Mouse (Mus musculus) MEL (cell line): Measurements from ENCODE around the gene Sppl3. TPM values are rescaled to one million over a fixed set of nuclear protein-coding genes. Genes with fewer than 3 reads are reported as not detected.

Experiments used
- DNase-seq: peaks from one replicate; pipeline ENCODE4 v3.0.0; 2011; ENCODE audit warnings: low read depth, low spot score
- H3K27ac ChIP-seq: 2 replicates; pipeline ENCODE4 v1.5.1; 2012; ENCODE audit warnings: low read depth, mild to moderate bottlenecking, control low read depth, low read length, moderate library complexity; ENCODE audit not compliant: control insufficient read depth
- H3K27me3 ChIP-seq, 2 experiments: fragments of 150-350 bp in 1 of 2; sonication (generic) in 1 of 2; 2 replicates each; pipeline ENCODE4 v1.6.1; 2012; ENCODE audit warnings: low read length in 2 of 2, mild to moderate bottlenecking in 2 of 2, improper control_type of control experiment in 1 of 2, moderate library complexity in 1 of 2; ENCODE audit not compliant: insufficient read depth in 2 of 2, control insufficient read depth in 1 of 2
- H3K36me3 ChIP-seq, 2 experiments: 2 replicates each; pipeline ENCODE4 v1.6.1; 2012 to 2014; ENCODE audit warnings: low read length in 2 of 2, improper control_type of control experiment in 1 of 2, inconsistent platforms in 1 of 2, mild to moderate bottlenecking in 1 of 2; ENCODE audit not compliant: insufficient read depth in 2 of 2, control insufficient read depth in 1 of 2
- H3K4me1 ChIP-seq, 2 experiments: fragments of 150-350 bp in 1 of 2; sonication (generic) in 1 of 2; 2 replicates each; pipeline ENCODE4 v1.6.1; 2012; ENCODE audit warnings: low read length in 2 of 2, improper control_type of control experiment in 1 of 2, mild to moderate bottlenecking in 1 of 2; ENCODE audit not compliant: insufficient read depth in 2 of 2, control insufficient read depth in 1 of 2
- H3K4me3 ChIP-seq, 2 experiments: fragments of 150-350 bp in 1 of 2; sonication (generic) in 1 of 2; 2 replicates each; pipeline ENCODE4 v1.5.1; 2012; ENCODE audit warnings: low read depth in 2 of 2, low read length in 2 of 2, mild to moderate bottlenecking in 2 of 2, moderate library complexity in 2 of 2, control low read depth in 1 of 2, improper control_type of control experiment in 1 of 2; ENCODE audit not compliant: control insufficient read depth in 1 of 2, insufficient read depth in 1 of 2
- H3K79me2 ChIP-seq: 2 replicates; pipeline ENCODE4 v1.6.1; 2012; ENCODE audit warnings: mild to moderate bottlenecking, low read length, moderate library complexity; ENCODE audit not compliant: control insufficient read depth, poor library complexity, insufficient read depth
- H3K9ac ChIP-seq: 2 replicates; pipeline ENCODE4 v1.6.1; 2012; ENCODE audit warnings: low read depth, mild to moderate bottlenecking, control low read depth, low read length, moderate library complexity; ENCODE audit not compliant: control insufficient read depth, poor library complexity, severe bottlenecking
- H3K9me3 ChIP-seq: fragments of 150-350 bp; sonication (generic); replicated peaks from 2 replicates; pipeline ENCODE4 v1.6.1; 2012; ENCODE audit warnings: mild to moderate bottlenecking, low read length, improper control_type of control experiment, moderate library complexity; ENCODE audit not compliant: insufficient read depth
- CHD1 ChIP-seq: IDR thresholded peaks from 2 replicates; pipeline ENCODE4 v1.6.1; 2012; ENCODE audit warnings: low read depth, mild to moderate bottlenecking, inconsistent platforms, low read length, improper control_type of control experiment
- CTCF ChIP-seq, 3 experiments: IDR thresholded peaks in 2 of 3; conservative IDR thresholded peaks in 1 of 3; 2 replicates each; pipeline ENCODE4 v1.5.1; 2011 to 2012; ENCODE audit warnings: low read length in 3 of 3, low read depth in 2 of 3, mild to moderate bottlenecking in 2 of 3, improper control_type of control experiment in 1 of 3, inconsistent platforms in 1 of 3, mixed read lengths in 1 of 3, moderate library complexity in 1 of 3; ENCODE audit not compliant: control insufficient read depth in 1 of 3, insufficient read depth in 1 of 3, poor library complexity in 1 of 3, severe bottlenecking in 1 of 3
- EP300 ChIP-seq, 2 experiments: IDR thresholded peaks; 2 replicates each; pipeline ENCODE4 v1.6.1; 2011; ENCODE audit warnings: improper control_type of control experiment in 2 of 2, low read length in 2 of 2, low read depth in 1 of 2, mild to moderate bottlenecking in 1 of 2
- GATA1 ChIP-seq: IDR thresholded peaks from 2 replicates; pipeline ENCODE4 v1.6.1; 2011; ENCODE audit warnings: low read depth, low read length, improper control_type of control experiment
- HCFC1 ChIP-seq: IDR thresholded peaks from 2 replicates; pipeline ENCODE4 v1.6.1; 2012; ENCODE audit warnings: low read depth, mild to moderate bottlenecking, inconsistent platforms, low read length, improper control_type of control experiment, moderate library complexity
- JUND ChIP-seq: IDR thresholded peaks from 2 replicates; pipeline ENCODE4 v1.6.1; 2011; ENCODE audit warnings: low read depth, mild to moderate bottlenecking, improper control_type of control experiment, low read length
- MEF2A ChIP-seq: IDR thresholded peaks from 2 replicates; pipeline ENCODE4 v1.6.1; 2014; ENCODE audit warnings: low read depth, mild to moderate bottlenecking, inconsistent platforms, low read length, improper control_type of control experiment; ENCODE audit not compliant: poor library complexity, insufficient replicate concordance, severe bottlenecking; ENCODE audit errors: extremely low read depth
- MXI1 ChIP-seq: IDR thresholded peaks from 2 replicates; pipeline ENCODE4 v1.6.1; 2011; ENCODE audit warnings: mild to moderate bottlenecking, low read depth, low read length, improper control_type of control experiment
- MYB ChIP-seq: IDR thresholded peaks from 2 replicates; pipeline ENCODE4 v1.6.1; 2011; ENCODE audit warnings: mild to moderate bottlenecking, low read depth, low read length, improper control_type of control experiment
- NRF1 ChIP-seq: IDR thresholded peaks from 2 replicates; pipeline ENCODE4 v1.6.1; 2014; ENCODE audit warnings: low read depth, mild to moderate bottlenecking, inconsistent platforms, low read length, improper control_type of control experiment, moderate library complexity; ENCODE audit not compliant: poor library complexity, insufficient read depth, severe bottlenecking
- POLR2A ChIP-seq, 2 experiments: IDR thresholded peaks; 2 replicates each; pipeline ENCODE4 v1.6.1; 2011 to 2012; ENCODE audit warnings: low read length in 2 of 2, mild to moderate bottlenecking in 2 of 2, control low read depth in 1 of 2, improper control_type of control experiment in 1 of 2, low read depth in 1 of 2, moderate library complexity in 1 of 2; ENCODE audit not compliant: control insufficient read depth in 1 of 2, insufficient read depth in 1 of 2, poor library complexity in 1 of 2
- POLR2AphosphoS2 ChIP-seq: IDR thresholded peaks from 2 replicates; pipeline ENCODE4 v1.6.1; 2011; ENCODE audit warnings: low read length, improper control_type of control experiment
- POLR2AphosphoS5 ChIP-seq: IDR thresholded peaks from 2 replicates; pipeline ENCODE4 v1.6.1; 2012; ENCODE audit warnings: low read depth, borderline replicate concordance, mild to moderate bottlenecking, inconsistent platforms, low read length, moderate library complexity, mixed read lengths
- RAD21 ChIP-seq: IDR thresholded peaks from 2 replicates; pipeline ENCODE4 v1.6.1; 2011; ENCODE audit warnings: mild to moderate bottlenecking, low read depth, low read length, improper control_type of control experiment
- SIN3A ChIP-seq: IDR thresholded peaks from 2 replicates; pipeline ENCODE4 v1.6.1; 2012; ENCODE audit warnings: low read length, improper control_type of control experiment, inconsistent platforms
- SMC3 ChIP-seq: IDR thresholded peaks from 2 replicates; pipeline ENCODE4 v1.6.1; 2011; ENCODE audit warnings: low read depth, low read length, improper control_type of control experiment
- TBP ChIP-seq: IDR thresholded peaks from 2 replicates; pipeline ENCODE4 v1.8.0; 2011; ENCODE audit warnings: low read depth, low read length, improper control_type of control experiment
- TCF12 ChIP-seq: IDR thresholded peaks from 2 replicates; pipeline ENCODE4 v1.6.1; 2014; ENCODE audit warnings: low read depth, mild to moderate bottlenecking, inconsistent platforms, low read length, improper control_type of control experiment, moderate library complexity
- UBTF ChIP-seq: IDR thresholded peaks from 2 replicates; pipeline ENCODE4 v1.6.1; 2012; ENCODE audit warnings: low read depth, mild to moderate bottlenecking, inconsistent platforms, low read length, improper control_type of control experiment, moderate library complexity, borderline replicate concordance; ENCODE audit not compliant: insufficient read depth
- USF2 ChIP-seq, 2 experiments: IDR thresholded peaks; 2 replicates each; pipeline ENCODE4 v1.6.1; 2011 to 2012; ENCODE audit warnings: improper control_type of control experiment in 2 of 2, low read length in 2 of 2, borderline replicate concordance in 1 of 2, inconsistent platforms in 1 of 2, low read depth in 1 of 2, mild to moderate bottlenecking in 1 of 2; ENCODE audit not compliant: insufficient read depth in 1 of 2
- ZNF384 ChIP-seq: IDR thresholded peaks from 2 replicates; pipeline ENCODE4 v1.6.1; 2012; ENCODE audit warnings: low read depth, mild to moderate bottlenecking, inconsistent platforms, low read length, improper control_type of control experiment
- polyA plus RNA-seq, 2 experiments: library from polyadenylated mRNA; stranded (reverse) in 1 of 2; unstranded in 1 of 2; fragments of >175 nt in 1 of 2; fragments of >200 nt in 1 of 2; gene quantifications; 2 replicates each; pipeline versions ENCODE4 v1.2.1 to v1.2.4; 2012; ENCODE audit warnings: low replicate concordance in 2 of 2, low read depth in 1 of 2; ENCODE audit not compliant: insufficient read length in 2 of 2, insufficient read depth in 1 of 2, missing spikeins in 1 of 2
- total RNA-seq: library from RNA; depleted of rRNA; stranded (reverse); fragments of 300-350 nt; gene quantifications from 2 replicates; pipeline ENCODE4 v1.2.3, GENCODE M21; 2012

Sppl3 gene
- total and polyA plus RNA-seq, 3 experiments = 25.8 to 50.9 TPM; not detected in 1

DNA sequence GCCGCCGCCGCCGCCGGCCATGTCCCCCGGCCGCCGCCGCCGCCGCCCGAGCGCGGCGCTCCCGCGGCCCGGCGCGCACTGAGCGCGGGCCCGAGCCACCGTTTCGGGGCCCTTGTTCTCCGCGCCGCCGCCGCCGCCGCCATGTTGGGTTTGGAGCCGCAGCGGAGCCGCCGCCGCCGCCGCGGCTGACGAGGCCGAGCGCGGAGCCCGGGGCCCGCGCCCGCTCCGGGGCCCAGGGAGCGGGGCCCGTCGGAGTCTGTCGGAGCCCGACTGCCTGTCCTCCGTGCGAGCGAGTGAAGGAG, 231 bp downstream of the Sppl3 start:
- Histone ChIP-seq H3K4me3 (peak overlapping the region; percentile 84 to 85), H3K4me1 (peaks cover 16 to 40% of the 10 kb centered on the region in 2 experiments), H3K79me2 (peaks cover 47% of the 10 kb centered on the region), H3K9me3 (no peaks in the 10 kb centered on the region), H3K9ac (peak overlapping the region; percentile 96), H3K27ac (peak overlapping the region; percentile 0; the same call in 1 of the 2 replicates), H3K27me3 (no peaks in the 10 kb centered on the region), H3K36me3 (peaks cover 0 to 43% of the 10 kb centered on the region in 2 experiments; a peak in 2 of 4 replicates)
- TF ChIP-seq POLR2AphosphoS2 (no peak), TBP (no peak), POLR2A (IDR thresholded peaks at IDR 0.05; ENCODE audit: control insufficient read depth in 1 of 2, insufficient read depth in 1 of 2, low read depth in 1 of 2, low read length in 2 of 2, poor library complexity in 1 of 2) (no peak)
- DNase-seq = no peak

DNA sequence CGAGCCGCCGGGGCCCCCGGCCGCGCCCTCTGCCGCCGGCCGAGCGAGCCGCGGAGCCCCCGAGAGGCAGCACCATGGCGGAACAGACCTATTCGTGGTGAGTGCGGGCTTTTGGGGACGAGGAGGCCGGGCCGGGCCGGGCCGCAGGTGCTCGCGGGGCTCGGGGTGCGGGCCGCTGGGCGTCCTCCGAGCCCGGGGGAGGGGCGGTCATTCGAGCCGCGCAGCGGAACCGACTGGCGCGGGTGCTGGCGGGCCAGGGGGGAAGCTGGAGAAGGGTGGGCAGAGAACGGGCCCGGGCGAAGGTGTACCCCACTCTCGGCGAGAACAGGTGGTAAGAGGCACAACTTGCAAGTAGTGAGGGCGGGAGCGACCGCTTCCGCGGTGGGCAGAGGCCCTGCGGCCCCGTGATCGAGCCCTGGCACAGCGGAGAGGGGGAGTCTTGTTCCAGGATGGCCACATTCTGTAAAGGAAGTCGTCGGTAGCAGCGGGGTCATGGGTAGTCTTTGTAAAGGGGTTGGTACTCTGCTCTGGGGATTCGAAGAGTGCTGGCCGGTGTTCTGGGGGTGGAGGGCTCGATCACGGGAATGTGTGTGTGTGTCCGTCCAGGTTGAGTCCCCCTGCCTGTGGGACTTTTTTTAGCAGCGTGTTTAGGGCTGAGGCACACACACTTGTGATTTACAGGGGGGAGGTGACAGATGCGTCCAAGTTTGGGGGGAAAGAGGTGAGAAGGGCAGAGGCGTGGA, 753 bp downstream of the Sppl3 start:
- peak; percentile 59 for DNase-seq
- peaks cover 51% of the 10 kb centered on the region for H3K79me2 ChIP-seq
- H3K9me3 ChIP-seq = no peaks in the 10 kb centered on the region
- no peaks in the 10 kb centered on the region for H3K27me3 ChIP-seq
- H3K36me3 ChIP-seq = peaks cover 0 to 43% of the 10 kb centered on the region in 2 experiments; a peak in 2 of 4 replicates
- peaks cover 16 to 40% of the 10 kb centered on the region in 2 experiments for H3K4me1 ChIP-seq
- TF ChIP-seq TCF12 = no peak
- TF ChIP-seq MXI1 = peak; percentile 68; the same call in 1 of the 2 replicates
- peak in 1 of 2 experiments; percentile 36; a peak in 1 of 4 replicates for TF ChIP-seq POLR2A (IDR thresholded peaks at IDR 0.05; ENCODE audit: control insufficient read depth in 1 of 2, insufficient read depth in 1 of 2, low read depth in 1 of 2, low read length in 2 of 2, poor library complexity in 1 of 2)
- no peak for TF ChIP-seq MEF2A
- no peak for TF ChIP-seq CTCF (IDR thresholded peaks at IDR 0.05 in 2 of 3, conservative IDR thresholded peaks at IDR 0.05 in 1 of 3; ENCODE audit: control insufficient read depth in 1 of 3, insufficient read depth in 1 of 3, low read depth in 2 of 3, low read length in 3 of 3, poor library complexity in 1 of 3, severe bottlenecking in 1 of 3)
- no peak for TF ChIP-seq NRF1
- TF ChIP-seq UBTF = 0 out of 2 replicates have a peak, but pooled peaks have one; percentile 84
- no peak for TF ChIP-seq MYB
- 0 out of 2 replicates have a peak, but pooled peaks have one; percentile 68 for TF ChIP-seq CHD1
- TF ChIP-seq GATA1 = no peak
- peak; percentile 17; the same call in 1 of the 2 replicates for TF ChIP-seq HCFC1
- peak; percentile 63 for TF ChIP-seq SIN3A
- no peak for TF ChIP-seq SMC3
- TF ChIP-seq POLR2AphosphoS5 = no peak
- no peak for TF ChIP-seq JUND
- TF ChIP-seq ZNF384 = no peak
- no peak for TF ChIP-seq USF2 (IDR thresholded peaks at IDR 0.05; ENCODE audit: borderline replicate concordance in 1 of 2, insufficient read depth in 1 of 2, low read depth in 1 of 2, low read length in 2 of 2)
- TF ChIP-seq EP300 (IDR thresholded peaks at IDR 0.05; ENCODE audit: low read depth in 1 of 2, low read length in 2 of 2) = no peak
- TF ChIP-seq RAD21 = no peak
- H3K27ac ChIP-seq = peak overlapping the region; percentile 0
- peak overlapping the region; percentile 96 for H3K9ac ChIP-seq
- peak overlapping the region; percentile 84 to 85 for H3K4me3 ChIP-seq
